Mouse (Mus musculus) CH12.LX (cell line): ENCODE measurements around the gene Oaz3. TPM values are rescaled to one million over a fixed set of nuclear protein-coding genes. Genes with fewer than 3 reads are reported as not detected.

Source experiments
- DNase-seq: peaks from one replicate; pipeline ENCODE4 v3.0.0-alpha.2; 2013; ENCODE audit errors: extremely low read depth
- H3K27ac ChIP-seq: 2 replicates; pipeline ENCODE4 v1.5.1; 2012; ENCODE audit warnings: low read depth, mild to moderate bottlenecking, control low read depth, moderate library complexity; ENCODE audit not compliant: insufficient read depth
- H3K27me3 ChIP-seq: replicated peaks from 2 replicates; pipeline ENCODE3; 2012; ENCODE audit warnings: inconsistent platforms
- H3K36me3 ChIP-seq, 2 experiments: replicated peaks in 1 of 2; 2 replicates each; pipeline versions ENCODE3 to v1.6.1; 2012; ENCODE audit warnings: inconsistent platforms in 1 of 2, low read length in 1 of 2, mild to moderate bottlenecking in 1 of 2, mixed read lengths in 1 of 2, moderate library complexity in 1 of 2; ENCODE audit not compliant: control insufficient read depth in 1 of 2, insufficient read depth in 1 of 2
- H3K4me1 ChIP-seq, 2 experiments: 2 replicates each; pipeline ENCODE4 v1.6.1; 2012; ENCODE audit warnings: inconsistent platforms in 1 of 2, moderate library complexity in 1 of 2; ENCODE audit not compliant: insufficient read depth in 2 of 2, control insufficient read depth in 1 of 2
- H3K4me2 ChIP-seq: 2 replicates; pipeline ENCODE4 v1.6.1; 2012; ENCODE audit warnings: low read depth, mild to moderate bottlenecking, control low read depth; ENCODE audit not compliant: poor library complexity, insufficient read depth, severe bottlenecking
- H3K4me3 ChIP-seq, 3 experiments: fragments of 150-350 bp in 1 of 3; sonication (generic) in 1 of 3; replicated peaks in 1 of 3; 2 replicates each; pipeline versions ENCODE3 to v1.5.1; 2011 to 2012; ENCODE audit warnings: low read depth in 2 of 3, low read length in 2 of 3, mild to moderate bottlenecking in 2 of 3, moderate library complexity in 2 of 3, control low read depth in 1 of 3, improper control_type of control experiment in 1 of 3, inconsistent platforms in 1 of 3, mixed read lengths in 1 of 3; ENCODE audit not compliant: poor library complexity in 1 of 3
- H3K79me2 ChIP-seq: replicated peaks from 2 replicates; pipeline ENCODE4 v1.6.1; 2012; ENCODE audit warnings: mild to moderate bottlenecking, moderate library complexity; ENCODE audit not compliant: control insufficient read depth, poor library complexity, insufficient read depth, severe bottlenecking; ENCODE audit errors: extremely low read depth
- H3K9ac ChIP-seq: 2 replicates; pipeline ENCODE4 v1.6.1; 2012; ENCODE audit warnings: low read depth, mild to moderate bottlenecking, control low read depth, moderate library complexity; ENCODE audit not compliant: insufficient read depth
- H3K9me3 ChIP-seq: replicated peaks from 2 replicates; pipeline ENCODE3; 2012; ENCODE audit warnings: low read length, inconsistent platforms, mixed read lengths
- BHLHE40 ChIP-seq: IDR thresholded peaks from 2 replicates; pipeline ENCODE4 v1.6.1; 2011; ENCODE audit warnings: mild to moderate bottlenecking, low read depth, low read length, improper control_type of control experiment
- CHD1 ChIP-seq: IDR thresholded peaks from 2 replicates; pipeline ENCODE4 v1.6.1; 2012; ENCODE audit warnings: low read depth, low read length, improper control_type of control experiment, inconsistent platforms
- CHD2 ChIP-seq: IDR thresholded peaks from 2 replicates; pipeline ENCODE4 v1.6.1; 2011; ENCODE audit warnings: low read length, improper control_type of control experiment
- CTCF ChIP-seq, 2 experiments: IDR thresholded peaks in 1 of 2; conservative IDR thresholded peaks in 1 of 2; 2 replicates each; pipeline ENCODE4 v1.5.1; 2011 to 2012; ENCODE audit warnings: low read depth in 2 of 2, low read length in 2 of 2, improper control_type of control experiment in 1 of 2, inconsistent platforms in 1 of 2, mild to moderate bottlenecking in 1 of 2, moderate library complexity in 1 of 2
- ELF1 ChIP-seq: IDR thresholded peaks from 2 replicates; pipeline ENCODE4 v1.6.1; 2014; ENCODE audit warnings: low read depth, mild to moderate bottlenecking, inconsistent platforms, low read length, improper control_type of control experiment
- EP300 ChIP-seq: IDR thresholded peaks from 2 replicates; pipeline ENCODE4 v1.6.1; 2011; ENCODE audit warnings: low read length, improper control_type of control experiment
- ETS1 ChIP-seq: conservative IDR thresholded peaks from 2 replicates; pipeline ENCODE4 v1.6.1; 2012; ENCODE audit warnings: low read depth, mild to moderate bottlenecking, inconsistent platforms, low read length, improper control_type of control experiment, moderate library complexity
- GABPA ChIP-seq: IDR thresholded peaks from 2 replicates; pipeline ENCODE4 v1.6.1; 2012; ENCODE audit warnings: low read depth, low read length, improper control_type of control experiment, inconsistent platforms; ENCODE audit not compliant: insufficient replicate concordance
- IRF4 ChIP-seq: IDR thresholded peaks from 2 replicates; pipeline ENCODE4 v1.6.1; 2014; ENCODE audit warnings: low read depth, mild to moderate bottlenecking, inconsistent platforms, low read length, improper control_type of control experiment
- JUN ChIP-seq: IDR thresholded peaks from 2 replicates; pipeline ENCODE4 v1.6.1; 2011; ENCODE audit warnings: low read depth, mild to moderate bottlenecking, low read length, improper control_type of control experiment, moderate library complexity; ENCODE audit not compliant: insufficient read depth
- JUND ChIP-seq: conservative IDR thresholded peaks from 2 replicates; pipeline ENCODE4 v1.6.1; 2011; ENCODE audit warnings: low read depth, low read length, improper control_type of control experiment
- KAT2A ChIP-seq: IDR thresholded peaks from 2 replicates; pipeline ENCODE4 v1.6.1; 2012; ENCODE audit warnings: low read length, improper control_type of control experiment, inconsistent platforms; ENCODE audit not compliant: insufficient replicate concordance
- MAFK ChIP-seq: IDR thresholded peaks from 2 replicates; pipeline ENCODE4 v1.6.1; 2011; ENCODE audit warnings: low read length, improper control_type of control experiment; ENCODE audit not compliant: insufficient replicate concordance
- MAX ChIP-seq: IDR thresholded peaks from 2 replicates; pipeline ENCODE4 v1.6.1; 2011; ENCODE audit warnings: low read length, improper control_type of control experiment
- MEF2A ChIP-seq: IDR thresholded peaks from 2 replicates; pipeline ENCODE4 v1.6.1; 2014; ENCODE audit warnings: low read depth, mild to moderate bottlenecking, inconsistent platforms, low read length, improper control_type of control experiment, borderline replicate concordance
- MXI1 ChIP-seq: IDR thresholded peaks from 2 replicates; pipeline ENCODE4 v1.6.1; 2011; ENCODE audit warnings: mild to moderate bottlenecking, low read depth, low read length, improper control_type of control experiment
- NELFE ChIP-seq: IDR thresholded peaks from 2 replicates; pipeline ENCODE4 v1.6.1; 2011; ENCODE audit warnings: low read depth, low read length, improper control_type of control experiment
- NRF1 ChIP-seq: IDR thresholded peaks from 2 replicates; pipeline ENCODE4 v1.6.1; 2014; ENCODE audit warnings: low read depth, mild to moderate bottlenecking, inconsistent platforms, low read length, improper control_type of control experiment, moderate library complexity
- PAX5 ChIP-seq: IDR thresholded peaks from 2 replicates; pipeline ENCODE4 v1.6.1; 2012; ENCODE audit warnings: low read length, inconsistent platforms, mixed read lengths
- POLR2A ChIP-seq: IDR thresholded peaks from 2 replicates; pipeline ENCODE4 v1.6.1; 2011; ENCODE audit warnings: low read depth, mild to moderate bottlenecking, improper control_type of control experiment, low read length
- RAD21 ChIP-seq: IDR thresholded peaks from 2 replicates; pipeline ENCODE4 v1.6.1; 2011; ENCODE audit warnings: low read depth, mild to moderate bottlenecking, low read length, improper control_type of control experiment, moderate library complexity
- SIN3A ChIP-seq: IDR thresholded peaks from 2 replicates; pipeline ENCODE4 v1.6.1; 2012; ENCODE audit warnings: low read length, improper control_type of control experiment, inconsistent platforms
- ZC3H11A ChIP-seq: IDR thresholded peaks from 2 replicates; pipeline ENCODE4 v1.6.1; 2012; ENCODE audit warnings: low read depth, mild to moderate bottlenecking, inconsistent platforms, low read length, improper control_type of control experiment
- ZKSCAN1 ChIP-seq: IDR thresholded peaks from 2 replicates; pipeline ENCODE4 v1.6.1; 2012; ENCODE audit warnings: low read depth, inconsistent platforms, low read length, improper control_type of control experiment, borderline replicate concordance
- ZNF384 ChIP-seq: IDR thresholded peaks from 2 replicates; pipeline ENCODE4 v1.6.1; 2012; ENCODE audit warnings: low read depth, low read length, improper control_type of control experiment, inconsistent platforms
- dilution Hi-C: fragments of 300-500 bp; cut with MboI; formaldehyde crosslinking; loops from 2 replicates; pipeline ENCODE4 v1.14.3; 2020; ENCODE audit warnings: low sequenced_read_pairs; ENCODE audit not compliant: extremely low pct_unique_long_range_greater_than_20kb, extremely low pct_ligation_motif_present
- in situ Hi-C: fragments of 300-500 bp; cut with MboI; formaldehyde crosslinking; loops from 3 replicates; pipeline ENCODE4 v1.14.3; 2019; ENCODE audit warnings: low sequenced_read_pairs, low pct_ligation_motif_present, low pct_unique_long_range_greater_than_20kb, mixed read lengths
- polyA plus RNA-seq: library from polyadenylated mRNA; unstranded; fragments of >175 nt; gene quantifications from 2 replicates; pipeline ENCODE4 v1.2.1, GENCODE M21; 2012; ENCODE audit warnings: low read depth; ENCODE audit not compliant: insufficient read length
- total RNA-seq, 2 experiments: library from RNA; depleted of rRNA; stranded (reverse); fragments of 300-350 nt in 1 of 2; fragments of >200 nt in 1 of 2; gene quantifications; 2 replicates each; pipeline ENCODE4 v1.2.3; 2012 to 2014

Oaz3 gene
- total and polyA plus RNA-seq, 3 experiments = 0.51 to 0.71 TPM; not detected in 1

GRCm38 (mm10) chr3:94434305-94434704, 9.4 kb downstream of the Oaz3 start:
- Histone ChIP-seq H3K9me3 (no peaks in the 10 kb centered on the region), H3K4me2 (no peak overlapping the region), H3K4me1 (no peaks in the 10 kb centered on the region), H3K27me3 (no peaks in the 10 kb centered on the region), H3K4me3 (no peak overlapping the region), H3K9ac (no peak overlapping the region), H3K36me3 (no peaks in the 10 kb centered on the region), H3K27ac (no peak overlapping the region), H3K79me2 (no peaks in the 10 kb centered on the region)
- no peak for TF ChIP-seq ZNF384
- TF ChIP-seq MAX = no peak
- TF ChIP-seq ELF1 = no peak
- no peak for TF ChIP-seq CTCF (conservative IDR thresholded peaks at IDR 0.05 in 1 of 2, IDR thresholded peaks at IDR 0.05 in 1 of 2; ENCODE audit: low read depth in 2 of 2, low read length in 2 of 2)
- no peak for TF ChIP-seq CHD1
- TF ChIP-seq JUN = no peak
- no peak for TF ChIP-seq POLR2A
- TF ChIP-seq MXI1 = no peak
- no peak for TF ChIP-seq ZKSCAN1
- dilution Hi-C loops (no loop called here), in situ Hi-C loops (no loop called here)
- no peak for DNase-seq

GRCm38 (mm10) chr3:94430980-94431379, 12.7 kb downstream of the Oaz3 start:
- no peak for TF ChIP-seq EP300
- Histone ChIP-seq H3K27ac (no peak overlapping the region), H3K4me3 (no peak overlapping the region), H3K4me2 (no peak overlapping the region), H3K4me1 (no peaks in the 10 kb centered on the region), H3K9me3 (no peaks in the 10 kb centered on the region), H3K9ac (no peak overlapping the region), H3K27me3 (no peaks in the 10 kb centered on the region), H3K79me2 (no peaks in the 10 kb centered on the region), H3K36me3 (no peaks in the 10 kb centered on the region)
- in situ Hi-C loops = no loop called here
- dilution Hi-C loops = no loop called here
- DNase-seq = no peak

- Histone ChIP-seq H3K36me3 (no peaks in the 10 kb centered on the region), H3K79me2 (no peaks in the 10 kb centered on the region), H3K4me3 (no peak within 1 kb of the TSS), H3K27ac (no peak within 1 kb of the TSS), H3K4me2 (no peak within 1 kb of the TSS), H3K4me1 (no peaks in the 10 kb centered on the region), H3K9me3 (no peaks in the 10 kb centered on the region), H3K9ac (no peak within 1 kb of the TSS)
- no peak for DNase-seq
- TF ChIP-seq RAD21 = no peak
- no peak for TF ChIP-seq BHLHE40
- no peak for TF ChIP-seq IRF4
- TF ChIP-seq PAX5 = no peak
- TF ChIP-seq NELFE = no peak
- no peak for TF ChIP-seq SIN3A
- TF ChIP-seq GABPA = no peak
- TF ChIP-seq JUN = no peak
- TF ChIP-seq ELF1 = no peak
- no peak for TF ChIP-seq JUND
- no peak for TF ChIP-seq CHD1
- TF ChIP-seq MXI1 = no peak
- TF ChIP-seq ZC3H11A = no peak
- TF ChIP-seq CHD2 = no peak
- no peak for TF ChIP-seq NRF1
- no peak for TF ChIP-seq KAT2A
- no peak for TF ChIP-seq MEF2A
- no peak for TF ChIP-seq MAFK
- no peak for TF ChIP-seq ETS1
- no peak for TF ChIP-seq ZNF384
- TF ChIP-seq, all 38 proteins: peak for 0
- no peaks in the 10 kb centered on the region for H3K27me3 ChIP-seq
- in situ Hi-C loops = no loop called here
- dilution Hi-C loops = no loop called here
Observed at GRCm38 (mm10) chr3:94413031-94413679, 30.6 kb downstream of the Oaz3 start, which contains the start of gene Tdrkh. TSS of gene Tdrkh (plus strand) at chr3:94413273.
